Mouse (Mus musculus) midbrain, embryonic 12.5 days (tissue): ENCODE results near the gene Ppp1r3c. TPM values are rescaled to one million over a fixed set of nuclear protein-coding genes. Genes with fewer than 3 reads are reported as not detected.
"Not testable (repeated sequence)": the region's sequence is repeated elsewhere in the genome, so short reads cannot be mapped to it uniquely, and the experiment has no call there.

Experiments used
- ATAC-seq: fragments of 200-750 bp; cut with Nextera tagmentation; 2 replicates; pipeline ENCODE4 v1.8.0; 2017; ENCODE audit warnings: low read depth, moderate TSS enrichment, moderate library complexity; ENCODE audit not compliant: low FRiP score
- H3K27ac ChIP-seq: fragments of 300-500 bp; sonication (generic); replicated peaks from 2 replicates; pipeline ENCODE4 v1.5.1; 2016; ENCODE audit warnings: mild to moderate bottlenecking
- H3K27me3 ChIP-seq: fragments of 300-500 bp; sonication (generic); 2 replicates; pipeline ENCODE4 v1.6.1; 2016; ENCODE audit warnings: mild to moderate bottlenecking
- H3K36me3 ChIP-seq: fragments of 300-500 bp; sonication (generic); 2 replicates; pipeline ENCODE4 v1.6.1; 2016
- H3K4me1 ChIP-seq: fragments of 300-500 bp; sonication (generic); 2 replicates; pipeline ENCODE4 v1.6.1; 2016
- H3K4me2 ChIP-seq: fragments of 300-500 bp; sonication (generic); replicated peaks from 2 replicates; pipeline ENCODE4 v1.6.1; 2016; ENCODE audit warnings: mild to moderate bottlenecking, moderate library complexity
- H3K4me3 ChIP-seq: fragments of 300-500 bp; sonication (generic); 2 replicates; pipeline ENCODE4 v1.5.1; 2016; ENCODE audit warnings: mild to moderate bottlenecking
- H3K9ac ChIP-seq: fragments of 300-500 bp; sonication (generic); replicated peaks from 2 replicates; pipeline ENCODE4 v1.6.1; 2016; ENCODE audit warnings: mild to moderate bottlenecking, moderate library complexity
- H3K9me3 ChIP-seq: fragments of 300-500 bp; sonication (generic); 2 replicates; pipeline ENCODE4 v1.6.1; 2016; ENCODE audit warnings: mild to moderate bottlenecking
- WGBS: fragments of 180-500 bp; shearing (Covaris S2); methylation state at CpG from one replicate; pipeline ENCODE4 v1.1.7; 2016; 5-methylcytosine and 5-hydroxymethylcytosine counted together
- polyA plus RNA-seq: library from polyadenylated mRNA; unstranded; fragments of >200 nt; fragmentation: Nextera tagmentation; extraction: Ambion mirVana; gene quantifications from 2 replicates; pipeline ENCODE4 v1.2.1, GENCODE M21; 2016

Gene Ppp1r3c
- polyA plus RNA-seq, 1 experiment from 2014 or later: 2.4 TPM

- no peaks in the 10 kb centered on the region; the same call in 1 of the 2 replicates for H3K27me3 ChIP-seq
- H3K27ac ChIP-seq: no peak overlapping the region
- H3K4me2 ChIP-seq: no peak overlapping the region
- H3K4me1 ChIP-seq: peaks cover 6% of the 10 kb centered on the region; the same call in 1 of the 2 replicates
- no peak for ATAC-seq
- H3K4me3 ChIP-seq: no peak overlapping the region
- 66% methylated on average over 7 of the region's 7 CpGs for WGBS
- H3K9ac ChIP-seq: no peak overlapping the region
- no peaks in the 10 kb centered on the region for H3K9me3 ChIP-seq
- H3K36me3 ChIP-seq: no peaks in the 10 kb centered on the region
These were observed 3.2 kb upstream of the Ppp1r3c start for GRCm38 (mm10) chr19:36739566-36740211.

GRCm38 (mm10) chr19:36738009-36738408 lies 1.6 kb upstream of the Ppp1r3c start:
- Histone ChIP-seq H3K4me2 (no peak overlapping the region), H3K27me3 (no peaks in the 10 kb centered on the region; the same call in 1 of the 2 replicates), H3K36me3 (no peaks in the 10 kb centered on the region), H3K9ac (no peak overlapping the region), H3K4me3 (no peak overlapping the region), H3K27ac (no peak overlapping the region), H3K4me1 (peaks cover 6% of the 10 kb centered on the region; the same call in 1 of the 2 replicates), H3K9me3 (no peaks in the 10 kb centered on the region)
- 79% methylated on average over 5 of the region's 5 CpGs for WGBS
- ATAC-seq: no peak

GRCm38 (mm10) chr19:36737087-36737486 lies 634 bp upstream of the Ppp1r3c start:
- Histone ChIP-seq H3K9me3 (no peaks in the 10 kb centered on the region), H3K27ac (peak overlapping the region; percentile 55), H3K4me1 (peaks cover 6% of the 10 kb centered on the region; the same call in 1 of the 2 replicates), H3K4me2 (peak overlapping the region; percentile 64), H3K36me3 (no peaks in the 10 kb centered on the region), H3K9ac (peak overlapping the region; percentile 59), H3K4me3 (peak overlapping the region; percentile 52), H3K27me3 (no peaks in the 10 kb centered on the region; the same call in 1 of the 2 replicates)
- peak; percentile 57 for ATAC-seq
- 47% methylated on average over 6 of the region's 6 CpGs for WGBS

GRCm38 (mm10) chr19:36734308-36735038 lies 2.0 kb downstream of the Ppp1r3c start:
- H3K9me3 ChIP-seq: no peaks in the 10 kb centered on the region
- no peaks in the 10 kb centered on the region for H3K36me3 ChIP-seq
- H3K4me3 ChIP-seq: no peak overlapping the region
- peaks cover 6% of the 10 kb centered on the region; the same call in 1 of the 2 replicates for H3K4me1 ChIP-seq
- ATAC-seq: no peak
- 82% methylated on average over 10 of the region's 10 CpGs for WGBS
- no peak overlapping the region for H3K4me2 ChIP-seq
- no peak overlapping the region for H3K9ac ChIP-seq
- no peak overlapping the region for H3K27ac ChIP-seq
- no peaks in the 10 kb centered on the region; the same call in 1 of the 2 replicates for H3K27me3 ChIP-seq

- 95% methylated on average over 16 of the region's 16 CpGs for WGBS
These were observed 3.1 kb downstream of the Ppp1r3c start for GRCm38 (mm10) chr19:36733191-36733943.

GRCm38 (mm10) chr19:36731310-36731709 lies 5.1 kb downstream of the Ppp1r3c start:
- WGBS: 84% methylated on average over 11 of the region's 11 CpGs
- Histone ChIP-seq H3K27me3 (no peaks in the 10 kb centered on the region), H3K9me3 (no peaks in the 10 kb centered on the region), H3K4me1 (no peaks in the 10 kb centered on the region), H3K36me3 (no peaks in the 10 kb centered on the region), H3K4me2 (no peak overlapping the region), H3K9ac (no peak overlapping the region), H3K27ac (no peak overlapping the region), H3K4me3 (no peak overlapping the region)
- no peak for ATAC-seq

More at GRCm38 (mm10) chr19:36733191-36733943, 3.1 kb downstream of the Ppp1r3c start:
- ATAC-seq: no peak
- no peaks in the 10 kb centered on the region for H3K36me3 ChIP-seq
- no peaks in the 10 kb centered on the region; the same call in 1 of the 2 replicates for H3K27me3 ChIP-seq
- no peak overlapping the region for H3K9ac ChIP-seq
- no peaks in the 10 kb centered on the region for H3K9me3 ChIP-seq
- H3K27ac ChIP-seq: no peak overlapping the region
- no peak overlapping the region for H3K4me2 ChIP-seq
- H3K4me3 ChIP-seq: no peak overlapping the region
- peaks cover 6% of the 10 kb centered on the region; the same call in 1 of the 2 replicates for H3K4me1 ChIP-seq

GRCm38 (mm10) chr19:36730414-36730813 lies 6.0 kb downstream of the Ppp1r3c start:
- H3K9me3 ChIP-seq, H3K4me1 ChIP-seq, H3K9ac ChIP-seq, H3K36me3 ChIP-seq, H3K4me2 ChIP-seq, ATAC-seq, H3K27me3 ChIP-seq, H3K4me3 ChIP-seq, H3K27ac ChIP-seq: not testable (repeated sequence)
- WGBS: 86% methylated on average over 2 of the region's 2 CpGs

GRCm38 (mm10) chr19:36728741-36729460 lies 7.6 kb downstream of the Ppp1r3c start:
- Histone ChIP-seq H3K9me3 (no peaks in the 10 kb centered on the region), H3K4me3 (no peak overlapping the region), H3K4me1 (no peaks in the 10 kb centered on the region), H3K4me2 (no peak overlapping the region), H3K27ac (no peak overlapping the region), H3K36me3 (no peaks in the 10 kb centered on the region), H3K9ac (no peak overlapping the region), H3K27me3 (no peaks in the 10 kb centered on the region)
- WGBS: 91% methylated on average over 12 of the region's 12 CpGs
- no peak for ATAC-seq

- Histone ChIP-seq H3K27me3 (no peaks in the 10 kb centered on the region), H3K4me1 (no peaks in the 10 kb centered on the region), H3K4me3 (no peak overlapping the region), H3K36me3 (no peaks in the 10 kb centered on the region), H3K9ac (no peak overlapping the region), H3K27ac (no peak overlapping the region), H3K9me3 (no peaks in the 10 kb centered on the region), H3K4me2 (no peak overlapping the region)
- ATAC-seq: no peak
- WGBS: 86% methylated on average over 7 of the region's 7 CpGs
These were observed 11.5 kb downstream of the Ppp1r3c start for GRCm38 (mm10) chr19:36724970-36725369.

- Histone ChIP-seq H3K4me1 (no peaks in the 10 kb centered on the region), H3K9ac (no peak overlapping the region), H3K9me3 (no peaks in the 10 kb centered on the region), H3K4me3 (no peak overlapping the region), H3K4me2 (no peak overlapping the region), H3K27ac (no peak overlapping the region), H3K27me3 (no peaks in the 10 kb centered on the region), H3K36me3 (no peaks in the 10 kb centered on the region)
- no peak for ATAC-seq
- 83% methylated on average over 8 of the region's 8 CpGs for WGBS
These were observed 15.3 kb downstream of the Ppp1r3c start for GRCm38 (mm10) chr19:36721139-36721538.

- no peak overlapping the region for H3K4me2 ChIP-seq
- WGBS: 68% methylated on average over 7 of the region's 7 CpGs
- no peaks in the 10 kb centered on the region for H3K36me3 ChIP-seq
- H3K4me1 ChIP-seq: no peaks in the 10 kb centered on the region
- H3K27ac ChIP-seq: no peak overlapping the region
- H3K9ac ChIP-seq: no peak overlapping the region
- ATAC-seq: no peak
- H3K4me3 ChIP-seq: no peak overlapping the region
- H3K9me3 ChIP-seq: no peaks in the 10 kb centered on the region
- H3K27me3 ChIP-seq: no peaks in the 10 kb centered on the region
These were observed 20.2 kb downstream of the Ppp1r3c start for GRCm38 (mm10) chr19:36716221-36716620.
